Mouse (Mus musculus): Measurements from ENCODE around the gene Cd300lf. TPM values are rescaled to one million over a fixed set of nuclear protein-coding genes. Genes with fewer than 3 reads are reported as not detected.

Cd300lf gene
- polyA plus RNA-seq, 1 experiment from 2014 or later = 0.17 TPM

GRCm38 (mm10) chr11:115082196-115082595 lies 51.6 kb downstream of the Cd300lf start:
- Histone ChIP-seq H3K27ac (replicated peaks) (no peak overlapping the region), H3K4me3 (no peak overlapping the region), H3K27me3 (no peaks in the 10 kb centered on the region; the same call in 1 of the 2 replicates), H3K9ac (no peak overlapping the region), H3K36me3 (no peaks in the 10 kb centered on the region), H3K4me1 (replicated peaks) (peaks cover 14% of the 10 kb centered on the region), H3K9me3 (no peaks in the 10 kb centered on the region), H3K4me2 (no peak overlapping the region)
- WGBS = 82% methylated on average over 6 of the region's 6 CpGs
- no peak for ATAC-seq (ENCODE audit: low FRiP score, low read depth)

DNA sequence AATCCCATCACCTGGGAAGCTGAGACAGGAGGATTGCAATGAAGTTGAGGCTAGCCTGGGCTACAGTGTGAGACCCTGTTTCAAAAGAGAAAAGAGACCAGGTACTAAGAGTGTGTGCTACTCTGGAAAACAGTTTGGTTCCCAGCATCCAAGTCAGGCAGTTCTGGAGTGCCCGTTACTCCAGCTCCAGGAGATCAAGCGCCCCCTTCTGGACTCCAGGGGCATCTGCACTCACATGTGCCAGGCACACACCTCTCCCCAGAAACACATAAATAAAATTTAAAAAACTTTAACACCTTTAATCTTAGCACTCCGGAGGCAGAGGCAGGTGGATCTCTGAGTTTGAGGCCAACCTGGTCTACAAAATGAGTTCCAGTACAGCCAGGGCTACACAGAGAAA lies 52.4 kb downstream of the Cd300lf start:
- no peaks in the 10 kb centered on the region for H3K9me3 ChIP-seq
- no peak for ATAC-seq (ENCODE audit: low FRiP score, low read depth)
- H3K4me2 ChIP-seq = no peak overlapping the region
- H3K4me1 ChIP-seq (replicated peaks) = peaks cover 14% of the 10 kb centered on the region
- no peaks in the 10 kb centered on the region for H3K36me3 ChIP-seq
- 64% methylated on average over 3 of the region's 3 CpGs for WGBS
- H3K27me3 ChIP-seq = no peaks in the 10 kb centered on the region; the same call in 1 of the 2 replicates
- H3K9ac ChIP-seq = no peak overlapping the region
- H3K4me3 ChIP-seq = no peak overlapping the region
- H3K27ac ChIP-seq (replicated peaks) = no peak overlapping the region

DNA sequence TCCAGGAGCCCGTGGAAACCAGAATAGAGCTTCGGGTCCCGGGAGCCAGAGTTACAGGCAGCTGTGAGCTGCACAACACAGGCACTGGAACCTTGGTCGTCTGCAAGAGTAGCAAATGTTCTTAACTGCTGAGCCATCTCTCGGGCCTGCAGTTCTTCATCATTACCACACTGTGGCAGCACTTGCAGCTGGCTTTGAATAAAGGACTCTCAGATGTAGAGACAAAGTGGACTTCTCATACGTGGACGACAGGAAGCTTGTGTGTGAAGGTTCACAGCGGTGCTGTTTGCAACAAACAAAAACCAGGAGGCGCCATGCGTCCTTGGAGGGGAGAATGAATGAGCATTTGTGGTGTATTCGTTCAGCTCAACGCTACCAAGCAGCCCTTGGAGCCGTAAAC lies 52.9 kb downstream of the Cd300lf start:
- no peaks in the 10 kb centered on the region for H3K36me3 ChIP-seq
- H3K9me3 ChIP-seq = no peaks in the 10 kb centered on the region
- H3K4me3 ChIP-seq = no peak overlapping the region
- WGBS = 37% methylated on average over 13 of the region's 13 CpGs
- H3K4me2 ChIP-seq = no peak overlapping the region
- ATAC-seq (ENCODE audit: low FRiP score, low read depth) = no peak
- no peak overlapping the region for H3K9ac ChIP-seq
- no peak overlapping the region for H3K27ac ChIP-seq (replicated peaks)
- H3K4me1 ChIP-seq (replicated peaks) = peaks cover 14% of the 10 kb centered on the region
- no peaks in the 10 kb centered on the region; the same call in 1 of the 2 replicates for H3K27me3 ChIP-seq

DNA sequence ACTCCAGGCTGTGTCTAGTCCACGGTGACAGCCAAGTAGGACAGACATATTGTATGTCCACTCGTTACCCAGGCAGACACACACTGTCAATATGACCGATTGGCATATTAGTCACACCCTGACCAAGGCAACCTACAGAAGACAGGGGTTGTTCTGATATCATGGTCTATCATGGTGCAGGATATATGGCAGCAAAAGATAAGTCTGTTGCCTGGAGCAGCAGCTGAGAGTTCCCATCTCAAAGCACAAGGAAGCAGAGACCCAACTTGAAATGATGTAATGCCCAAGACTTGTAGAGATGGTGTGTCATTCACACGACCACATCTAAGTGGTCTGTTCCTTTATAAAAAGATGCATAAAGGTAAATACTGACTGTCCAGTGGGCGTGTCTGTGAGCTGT lies 55.1 kb downstream of the Cd300lf start:
- Histone ChIP-seq H3K9ac (no peak overlapping the region), H3K4me3 (no peak overlapping the region), H3K36me3 (no peaks in the 10 kb centered on the region), H3K27ac (replicated peaks) (no peak overlapping the region), H3K9me3 (no peaks in the 10 kb centered on the region), H3K4me1 (replicated peaks) (peaks cover 3% of the 10 kb centered on the region; the same call in 1 of the 2 replicates), H3K4me2 (no peak overlapping the region), H3K27me3 (peaks cover 8% of the 10 kb centered on the region; the same call in 1 of the 2 replicates)
- ATAC-seq (ENCODE audit: low FRiP score, low read depth) = no peak
- 81% methylated on average over 5 of the region's 5 CpGs for WGBS

DNA sequence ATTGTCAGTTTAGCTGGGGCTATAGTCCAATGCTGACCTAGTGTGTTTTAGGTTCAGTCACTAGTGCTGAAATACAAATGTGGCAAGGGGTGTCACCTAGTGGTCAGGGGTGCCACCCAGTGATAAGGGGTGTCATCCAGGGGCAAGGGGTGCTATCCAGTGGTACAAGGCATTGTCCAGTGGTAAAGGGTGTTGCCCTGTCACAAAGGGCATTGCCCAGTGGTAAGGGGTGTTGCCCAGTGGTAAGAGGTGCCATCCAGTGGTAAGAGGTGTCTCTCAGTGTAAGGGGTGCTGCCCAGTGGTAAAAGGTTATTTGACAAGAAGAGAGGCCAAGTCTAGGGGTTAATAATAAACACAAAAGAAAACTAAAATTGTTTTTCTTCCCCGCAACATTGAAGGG lies 56.4 kb downstream of the Cd300lf start:
- no peak overlapping the region for H3K27ac ChIP-seq (replicated peaks)
- H3K36me3 ChIP-seq = no peaks in the 10 kb centered on the region
- no peak overlapping the region for H3K9ac ChIP-seq
- WGBS = 91% methylated on average over 1 of the region's 1 CpGs
- no peak overlapping the region for H3K4me3 ChIP-seq
- H3K9me3 ChIP-seq = no peaks in the 10 kb centered on the region
- H3K27me3 ChIP-seq = peaks cover 8% of the 10 kb centered on the region; the same call in 1 of the 2 replicates
- H3K4me2 ChIP-seq = no peak overlapping the region
- H3K4me1 ChIP-seq (replicated peaks) = no peaks in the 10 kb centered on the region
- ATAC-seq (ENCODE audit: low FRiP score, low read depth) = no peak

DNA sequence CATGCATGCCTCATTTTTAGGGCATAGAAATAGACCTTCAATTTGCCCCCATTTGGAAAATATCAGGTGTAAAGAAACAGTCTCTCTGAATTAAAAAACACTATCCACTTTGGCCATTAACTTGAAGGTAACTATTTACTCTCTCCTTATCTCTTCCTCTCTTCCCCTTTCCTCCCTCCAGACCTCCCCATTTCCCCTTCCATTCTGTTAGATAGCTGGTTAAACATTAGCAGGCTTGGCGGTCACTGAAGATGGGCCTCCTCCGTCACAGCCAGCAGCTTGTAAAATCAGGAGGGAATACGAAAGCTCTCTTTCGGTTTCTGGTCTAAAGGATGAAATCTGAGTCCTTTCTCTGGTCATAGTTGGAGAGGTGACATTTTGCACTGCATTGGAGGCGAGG lies 57.9 kb downstream of the Cd300lf start:
- H3K9me3 ChIP-seq = no peaks in the 10 kb centered on the region
- H3K27me3 ChIP-seq = peaks cover 8% of the 10 kb centered on the region; the same call in 1 of the 2 replicates
- H3K9ac ChIP-seq = no peak overlapping the region
- no peak for ATAC-seq (ENCODE audit: low FRiP score, low read depth)
- H3K27ac ChIP-seq (replicated peaks) = no peak overlapping the region
- peaks cover 12% of the 10 kb centered on the region for H3K4me1 ChIP-seq (replicated peaks)
- H3K4me3 ChIP-seq = no peak overlapping the region
- 58% methylated on average over 5 of the region's 5 CpGs for WGBS
- no peaks in the 10 kb centered on the region for H3K36me3 ChIP-seq
- no peak overlapping the region for H3K4me2 ChIP-seq

- H3K27ac ChIP-seq (replicated peaks) = no peak overlapping the region
- peaks cover 8% of the 10 kb centered on the region; the same call in 1 of the 2 replicates for H3K27me3 ChIP-seq
- no peaks in the 10 kb centered on the region for H3K36me3 ChIP-seq
- no peak overlapping the region for H3K9ac ChIP-seq
- no peak for ATAC-seq (ENCODE audit: low FRiP score, low read depth)
- 78% methylated on average over 7 of the region's 7 CpGs for WGBS
- no peak overlapping the region for H3K4me3 ChIP-seq
- no peak overlapping the region for H3K4me2 ChIP-seq
- peaks cover 12% of the 10 kb centered on the region for H3K4me1 ChIP-seq (replicated peaks)
- no peaks in the 10 kb centered on the region for H3K9me3 ChIP-seq
Measured at GRCm38 (mm10) chr11:115075407-115075806, 58.4 kb downstream of the Cd300lf start.

DNA sequence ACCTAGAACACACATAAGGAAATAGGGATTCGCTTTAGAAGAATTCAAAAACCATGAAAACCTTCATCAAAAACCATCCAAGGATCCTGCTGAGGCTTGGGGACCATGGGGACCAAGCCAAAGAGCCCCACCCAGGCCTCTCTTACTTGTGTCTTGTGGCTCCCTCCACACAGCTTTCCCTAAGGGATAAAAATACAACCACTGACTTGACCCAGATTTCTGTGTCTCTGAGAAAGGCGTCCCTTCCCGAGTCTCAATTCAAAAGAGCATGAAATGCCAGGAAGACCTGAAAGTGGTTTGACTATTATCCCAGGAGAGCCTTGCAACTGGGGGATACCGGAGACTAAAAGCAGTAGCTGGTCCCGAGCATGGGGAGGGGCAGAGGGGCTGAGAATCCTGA lies 60.8 kb downstream of the Cd300lf start:
- Histone ChIP-seq H3K4me3 (no peak overlapping the region), H3K9me3 (no peaks in the 10 kb centered on the region), H3K27me3 (peaks cover 23% of the 10 kb centered on the region), H3K27ac (replicated peaks) (no peak overlapping the region), H3K36me3 (no peaks in the 10 kb centered on the region), H3K4me1 (replicated peaks) (peaks cover 12% of the 10 kb centered on the region), H3K9ac (no peak overlapping the region), H3K4me2 (no peak overlapping the region)
- ATAC-seq (ENCODE audit: low FRiP score, low read depth) = no peak
- 62% methylated on average over 5 of the region's 5 CpGs for WGBS

DNA sequence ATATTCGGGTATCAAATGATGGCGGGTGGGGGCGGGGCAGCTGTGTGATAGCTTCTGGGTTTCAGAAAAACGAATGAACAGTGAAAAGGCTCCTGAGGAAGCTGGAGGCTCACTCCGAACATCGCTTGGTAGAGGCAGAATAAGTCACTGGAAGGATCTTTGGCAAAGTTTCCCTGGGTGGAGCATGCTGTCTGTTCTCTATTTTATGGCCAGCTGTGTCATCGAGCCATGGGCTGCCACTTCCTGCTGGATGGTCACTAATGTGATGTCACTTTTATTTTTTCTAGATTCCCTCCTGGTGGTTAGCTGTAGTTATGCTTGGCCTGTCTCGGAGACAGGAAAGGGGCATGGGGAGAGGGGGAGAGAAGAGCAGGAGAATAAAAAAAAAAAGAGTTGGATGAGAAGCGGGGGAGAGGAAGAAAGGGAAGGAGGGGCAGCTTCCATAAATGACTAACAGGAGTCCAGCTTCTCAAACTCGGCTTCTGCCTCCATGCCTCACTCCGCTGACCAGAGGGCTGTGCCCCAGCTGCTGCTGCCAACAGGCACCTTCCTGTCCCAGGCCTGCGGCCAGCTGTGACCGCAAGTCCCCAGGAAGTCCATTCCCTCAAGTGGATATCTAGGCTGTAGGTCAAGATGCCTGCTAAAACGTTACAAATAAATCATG lies 62.0 kb downstream of the Cd300lf start:
- Histone ChIP-seq H3K27ac (replicated peaks) (peak overlapping the region; percentile 29; the same call in 1 of the 2 replicates), H3K27me3 (peaks cover 23% of the 10 kb centered on the region), H3K36me3 (no peaks in the 10 kb centered on the region), H3K4me3 (no peak overlapping the region), H3K4me1 (replicated peaks) (peaks cover 12% of the 10 kb centered on the region), H3K9me3 (no peaks in the 10 kb centered on the region), H3K9ac (no peak overlapping the region), H3K4me2 (peak overlapping the region; percentile 34)
- 9% methylated on average over 14 of the region's 14 CpGs for WGBS
- no peak for ATAC-seq (ENCODE audit: low FRiP score, low read depth)

GRCm38 (mm10) chr11:115071015-115071551 lies 62.7 kb downstream of the Cd300lf start:
- H3K9me3 ChIP-seq = no peaks in the 10 kb centered on the region
- no peak overlapping the region for H3K27ac ChIP-seq (replicated peaks)
- ATAC-seq (ENCODE audit: low FRiP score, low read depth) = 0 out of 2 replicates have a peak, but pooled peaks have one; percentile 30
- peaks cover 23% of the 10 kb centered on the region for H3K27me3 ChIP-seq
- H3K4me3 ChIP-seq = no peak overlapping the region
- peak overlapping the region; percentile 34 for H3K4me2 ChIP-seq
- no peak overlapping the region for H3K9ac ChIP-seq
- peaks cover 12% of the 10 kb centered on the region for H3K4me1 ChIP-seq (replicated peaks)
- no peaks in the 10 kb centered on the region for H3K36me3 ChIP-seq
- WGBS = 2% methylated on average over 9 of the region's 9 CpGs

DNA sequence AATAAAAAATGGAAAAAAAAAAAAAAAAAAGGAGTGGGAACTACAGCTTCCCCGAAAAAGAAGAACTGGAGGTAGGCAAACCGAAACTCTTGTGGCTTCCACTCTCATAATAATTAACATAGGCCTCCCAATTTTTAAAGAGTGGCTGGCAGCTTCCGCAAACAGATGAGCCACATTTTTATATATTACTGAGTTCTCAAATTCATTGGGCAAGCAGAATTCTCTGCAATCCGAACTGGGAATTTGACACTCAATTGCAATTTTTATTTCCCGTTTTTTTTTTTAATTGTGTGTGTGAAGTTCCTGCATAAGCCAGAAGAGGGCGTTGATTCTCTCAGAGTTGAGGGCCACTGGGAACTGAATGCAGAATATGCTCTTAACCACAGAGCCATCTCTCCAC lies 67.0 kb downstream of the Cd300lf start:
- Histone ChIP-seq H3K4me1 (replicated peaks) (peaks cover 8% of the 10 kb centered on the region), H3K27me3 (peaks cover 19% of the 10 kb centered on the region)
- 74% methylated on average over 6 of the region's 6 CpGs for WGBS

More for the DNA sequence above, 67.0 kb downstream of the Cd300lf start:
- H3K36me3 ChIP-seq = no peaks in the 10 kb centered on the region
- no peak overlapping the region for H3K27ac ChIP-seq (replicated peaks)
- no peak for ATAC-seq (ENCODE audit: low FRiP score, low read depth)
- no peak overlapping the region for H3K4me2 ChIP-seq
- no peaks in the 10 kb centered on the region for H3K9me3 ChIP-seq
- no peak overlapping the region for H3K9ac ChIP-seq
- no peak overlapping the region for H3K4me3 ChIP-seq
